Mouse (Mus musculus) lung, adult 2 months (tissue): ENCODE measurements around the gene Asphd2. TPM values are rescaled to one million over a fixed set of nuclear protein-coding genes. Genes with fewer than 3 reads are reported as not detected.

Experiments
- DNase-seq: peaks from one replicate; pipeline ENCODE4 v3.0.0; 2022
- H3K4me1 ChIP-seq: fragments of 200-500 bp; 2 replicates; pipeline ENCODE4 v1.6.1; 2011; ENCODE audit warnings: low read length; ENCODE audit not compliant: control insufficient read depth, insufficient read depth
- H3K4me3 ChIP-seq: fragments of 200-500 bp; replicated peaks from 2 replicates; pipeline ENCODE3; 2011; ENCODE audit warnings: low read depth, mild to moderate bottlenecking, control low read depth, low read length; ENCODE audit errors: extremely low read depth
- CTCF ChIP-seq: fragments of 200-500 bp; IDR thresholded peaks from 2 replicates; pipeline ENCODE4 v1.5.1; 2011; ENCODE audit warnings: mild to moderate bottlenecking, low read length, control low read depth; ENCODE audit not compliant: insufficient read depth
- POLR2A ChIP-seq: fragments of 200-500 bp; IDR thresholded peaks from 2 replicates; pipeline ENCODE4 v1.6.1; 2011; ENCODE audit warnings: low read depth, mild to moderate bottlenecking, control low read depth, low read length, borderline replicate concordance; ENCODE audit errors: extremely low read depth
- WGBS: fragments of 180-500 bp; shearing (Covaris S2); methylation state at CpG from one replicate; pipeline ENCODE4 v1.1.7; 2018; 5-methylcytosine and 5-hydroxymethylcytosine counted together
- polyA plus RNA-seq: library from polyadenylated mRNA; depleted of rRNA; stranded (reverse); fragments of >200 nt; gene quantifications from 2 replicates; pipeline ENCODE4 v1.2.3, GENCODE M21; 2012

Gene Asphd2
- polyA plus RNA-seq, 1 experiment: 0.56 TPM

DNA sequence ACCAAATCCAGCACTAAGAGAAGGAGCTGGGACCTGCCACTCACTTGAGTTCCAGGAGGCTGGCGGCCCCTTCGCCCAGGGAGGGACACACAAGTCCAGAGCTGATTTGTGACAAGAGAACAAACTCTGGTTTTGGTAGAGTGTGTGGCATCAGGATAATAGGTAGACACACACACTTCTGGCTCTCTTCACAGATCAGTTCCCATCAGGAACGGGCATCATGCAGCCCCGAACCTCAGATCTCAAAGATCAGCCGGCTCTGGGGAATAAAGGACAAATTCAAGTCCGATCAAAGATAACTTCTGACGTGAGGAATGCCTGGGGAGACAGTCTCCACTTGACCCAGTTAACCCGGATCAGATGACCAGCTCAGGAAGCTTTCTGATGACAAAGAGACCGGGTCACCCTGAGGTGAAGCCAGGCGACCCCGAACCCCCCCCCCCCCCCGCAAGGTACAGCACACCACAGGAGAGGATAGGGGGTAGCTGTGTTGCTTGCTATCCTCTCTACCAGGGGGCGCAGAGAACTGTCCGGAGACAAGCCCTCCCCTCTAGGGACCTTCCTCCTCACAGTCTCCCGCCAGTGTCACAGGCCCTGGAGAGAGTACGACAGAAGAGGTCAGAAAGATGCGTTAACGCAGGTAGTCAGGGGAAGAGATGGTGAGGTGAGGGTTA lies 788 bp downstream of the Asphd2 start:
- no peak overlapping the region for H3K4me3 ChIP-seq
- WGBS: 17% methylated on average over 18 of the region's 18 CpGs
- no peak for DNase-seq
- H3K4me1 ChIP-seq: no peaks in the 10 kb centered on the region
- TF ChIP-seq CTCF: no peak
- TF ChIP-seq POLR2A: no peak

DNA sequence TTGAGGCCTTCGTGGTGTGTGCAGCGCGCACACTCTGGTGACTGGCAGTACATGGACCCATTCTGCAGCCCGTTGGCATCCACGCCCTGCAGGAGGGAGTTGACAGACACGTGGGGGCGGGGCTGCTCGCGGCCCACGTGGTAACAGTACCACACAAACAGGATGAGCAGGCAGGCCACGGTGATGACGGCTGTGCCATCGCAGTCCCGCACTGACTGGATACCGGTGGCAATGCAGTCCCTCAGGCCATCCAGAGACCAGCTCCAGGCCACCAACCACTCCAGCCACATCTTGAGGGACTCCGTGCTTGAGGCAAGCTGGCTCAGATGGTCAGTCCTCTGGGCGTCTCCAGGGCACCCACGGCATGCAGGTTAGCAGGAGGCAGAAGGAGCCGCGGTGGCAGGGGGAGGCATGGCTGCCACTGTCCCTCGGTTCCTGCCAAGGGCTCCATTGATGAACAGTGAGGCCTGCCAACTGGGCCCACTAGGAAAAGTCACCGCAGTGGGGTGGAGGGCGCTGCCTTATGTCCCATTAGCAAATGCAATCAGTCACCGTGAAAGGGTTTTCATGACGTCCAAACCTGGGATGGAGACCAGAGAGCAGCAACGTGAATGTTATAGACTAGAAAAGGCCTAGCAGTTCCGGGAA lies 2.9 kb downstream of the Asphd2 start:
- 65% methylated on average over 27 of the region's 27 CpGs for WGBS
- no peak overlapping the region for H3K4me3 ChIP-seq
- H3K4me1 ChIP-seq: no peaks in the 10 kb centered on the region
- no peak for DNase-seq
- TF ChIP-seq POLR2A (no peak), CTCF (no peak)

DNA sequence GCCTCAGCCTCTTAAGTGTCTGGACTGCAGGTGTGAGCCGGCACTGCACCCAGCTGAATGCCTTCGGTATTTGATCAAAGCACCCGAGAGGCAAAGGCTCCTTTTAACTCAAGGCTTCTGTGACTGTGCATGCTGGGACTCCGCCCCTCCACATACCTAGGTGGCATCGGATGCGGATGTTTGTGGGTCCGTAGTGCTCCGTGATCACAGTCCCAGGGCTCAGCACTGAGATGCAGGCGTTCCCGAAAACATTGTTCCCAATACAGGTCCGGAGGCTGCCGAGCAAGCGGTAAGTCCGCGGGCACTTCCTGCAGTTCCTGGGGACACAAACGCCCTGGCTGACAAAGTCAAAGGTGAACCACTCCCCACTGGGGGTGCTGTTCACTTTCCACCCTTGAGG lies 3.7 kb downstream of the Asphd2 start:
- Histone ChIP-seq H3K4me3 (no peak overlapping the region), H3K4me1 (no peaks in the 10 kb centered on the region)
- no peak for DNase-seq
- TF ChIP-seq CTCF: no peak
- TF ChIP-seq POLR2A: no peak
- 51% methylated on average over 16 of the region's 16 CpGs for WGBS

DNA sequence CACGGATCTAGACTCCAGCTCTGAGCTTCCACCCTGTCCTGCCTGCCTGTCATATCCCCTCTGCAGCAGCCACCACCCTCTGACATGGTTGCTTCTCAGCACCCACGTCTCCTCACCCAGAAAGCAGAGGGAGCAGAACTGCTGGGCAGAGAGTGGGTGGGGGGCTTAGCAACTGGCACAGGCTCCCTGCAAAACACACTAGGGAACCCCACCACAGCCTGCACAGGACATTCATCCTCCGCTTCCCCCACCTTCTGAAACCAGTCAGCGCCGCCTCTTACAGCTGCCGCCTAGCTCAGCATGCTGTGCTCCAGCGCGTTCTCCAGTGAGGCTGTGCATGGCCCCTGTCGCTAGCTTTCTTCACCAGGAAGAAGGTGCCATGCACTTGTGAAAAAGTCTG lies 5.3 kb downstream of the Asphd2 start:
- TF ChIP-seq POLR2A (no peak), CTCF (no peak)
- no peak for DNase-seq
- H3K4me3 ChIP-seq: no peak overlapping the region
- no peaks in the 10 kb centered on the region for H3K4me1 ChIP-seq
- 81% methylated on average over 9 of the region's 9 CpGs for WGBS

DNA sequence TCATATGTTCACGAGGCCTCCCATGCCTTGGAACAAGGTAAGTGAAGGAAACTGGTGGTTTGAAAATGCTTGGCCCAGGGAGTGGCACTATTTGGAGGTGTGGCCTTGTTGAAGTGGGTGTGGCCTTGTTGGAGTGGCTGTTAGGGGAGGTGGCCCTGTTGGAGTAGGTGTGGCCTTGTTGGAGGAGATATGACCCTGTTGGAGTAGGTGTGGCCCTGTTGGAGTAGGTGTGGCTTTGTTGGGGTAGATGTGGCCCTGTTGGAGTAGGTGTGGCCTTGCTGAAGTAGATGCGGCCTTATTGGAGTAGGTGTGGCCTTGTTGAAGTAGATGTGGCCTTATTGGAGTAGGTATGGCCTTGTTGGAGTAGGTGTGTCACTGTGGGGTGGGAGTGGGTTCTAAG lies 8.7 kb downstream of the Asphd2 start:
- no peak for TF ChIP-seq POLR2A
- TF ChIP-seq CTCF: no peak
- 76% methylated on average over 2 of the region's 2 CpGs for WGBS
- DNase-seq: no peak
- H3K4me3 ChIP-seq: no peak overlapping the region
- no peaks in the 10 kb centered on the region for H3K4me1 ChIP-seq

DNA sequence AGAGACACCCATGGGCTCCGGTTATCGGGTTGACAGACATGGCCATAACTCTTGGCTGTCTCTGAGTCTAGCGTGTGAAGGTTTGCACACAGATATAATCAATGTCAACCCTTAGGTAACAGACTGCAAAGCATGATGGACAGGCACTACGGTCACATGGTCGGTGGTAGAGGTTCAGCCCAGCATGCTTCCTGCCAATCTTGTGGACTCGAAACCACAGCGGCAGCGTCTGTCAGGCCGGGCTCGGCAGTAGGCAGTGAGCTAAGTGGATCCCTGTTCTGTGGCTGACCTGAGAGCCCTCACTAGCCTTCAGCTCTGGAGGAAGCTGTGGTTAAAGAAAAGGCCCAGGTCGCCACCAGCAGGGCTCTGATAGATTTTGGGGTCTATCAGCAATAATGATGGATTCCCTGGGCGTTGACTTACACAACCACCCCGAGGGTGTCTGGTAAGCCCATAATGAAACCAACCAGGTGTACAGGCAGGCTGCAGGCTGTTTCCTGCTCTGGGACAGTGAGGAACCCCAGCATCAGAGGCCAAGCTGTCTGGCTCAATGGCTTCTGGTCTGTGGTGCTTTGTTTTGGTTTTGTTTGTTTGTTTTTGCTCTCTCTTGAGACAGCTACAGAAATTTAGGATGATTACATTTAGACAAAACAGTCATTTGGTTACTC lies 9.7 kb downstream of the Asphd2 start:
- no peak overlapping the region for H3K4me3 ChIP-seq
- 76% methylated on average over 13 of the region's 13 CpGs for WGBS
- DNase-seq: no peak
- no peaks in the 10 kb centered on the region for H3K4me1 ChIP-seq
- TF ChIP-seq POLR2A (no peak), CTCF (no peak)

DNA sequence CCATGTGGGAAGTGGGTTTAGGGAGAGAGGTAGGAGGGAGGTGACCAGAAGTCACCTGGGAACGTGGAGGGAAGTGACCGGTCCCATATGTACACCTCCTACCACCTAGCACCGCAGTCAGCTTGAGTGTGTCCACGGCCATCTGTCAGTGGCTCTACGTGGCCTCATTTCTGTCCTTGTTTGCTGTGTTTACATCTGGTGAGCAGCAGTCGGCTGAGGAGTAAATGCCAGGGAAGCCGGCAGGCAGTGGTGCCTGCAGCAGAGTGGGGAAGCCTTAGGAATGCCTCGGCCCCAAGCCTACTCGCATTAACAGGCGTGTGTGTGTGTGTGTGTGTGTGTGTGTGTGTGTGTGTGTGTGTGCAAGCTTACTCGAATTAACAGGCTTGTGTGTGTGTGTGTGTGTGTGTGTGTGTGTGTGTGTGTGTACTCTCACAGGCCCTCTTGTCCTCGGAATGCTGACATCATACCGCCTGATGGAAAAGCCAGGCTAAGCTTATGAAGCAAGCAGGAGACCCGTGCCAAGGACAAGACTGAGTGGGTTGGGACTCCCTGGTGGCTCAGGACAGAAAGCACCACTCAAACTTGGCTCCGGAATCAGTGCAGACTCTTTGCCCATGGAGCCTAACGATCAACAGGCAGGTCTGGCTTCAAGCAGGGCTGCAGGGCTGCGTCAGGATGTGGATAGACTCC lies 11.9 kb downstream of the Asphd2 start:
- DNase-seq: no peak
- no peaks in the 10 kb centered on the region for H3K4me1 ChIP-seq
- WGBS: 43% methylated on average over 17 of the region's 17 CpGs
- TF ChIP-seq POLR2A: no peak
- no peak for TF ChIP-seq CTCF
- no peak overlapping the region for H3K4me3 ChIP-seq

DNA sequence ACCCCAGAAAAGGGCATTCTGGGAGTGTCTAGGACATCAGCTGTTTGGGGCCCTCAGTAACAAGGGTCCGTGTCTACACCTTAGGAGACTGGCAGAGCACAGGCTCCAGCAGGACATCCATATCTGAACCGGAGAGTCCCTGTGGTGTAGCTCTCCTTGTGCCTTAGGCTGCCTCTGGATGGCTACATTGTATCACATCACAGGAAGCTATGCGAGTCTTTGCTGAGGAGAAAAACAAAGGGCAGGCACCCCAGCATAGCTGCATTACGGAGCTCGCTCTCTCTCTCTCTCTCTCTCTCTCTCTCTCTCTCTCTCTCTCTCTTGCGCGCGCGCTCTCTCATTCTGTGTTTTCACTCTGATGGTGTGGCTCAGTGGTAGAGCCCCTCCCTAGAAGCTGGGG lies 12.6 kb downstream of the Asphd2 start:
- Histone ChIP-seq H3K4me1 (no peaks in the 10 kb centered on the region), H3K4me3 (no peak overlapping the region)
- no peak for DNase-seq
- TF ChIP-seq CTCF: no peak
- no peak for TF ChIP-seq POLR2A
- WGBS: 73% methylated on average over 9 of the region's 9 CpGs

DNA sequence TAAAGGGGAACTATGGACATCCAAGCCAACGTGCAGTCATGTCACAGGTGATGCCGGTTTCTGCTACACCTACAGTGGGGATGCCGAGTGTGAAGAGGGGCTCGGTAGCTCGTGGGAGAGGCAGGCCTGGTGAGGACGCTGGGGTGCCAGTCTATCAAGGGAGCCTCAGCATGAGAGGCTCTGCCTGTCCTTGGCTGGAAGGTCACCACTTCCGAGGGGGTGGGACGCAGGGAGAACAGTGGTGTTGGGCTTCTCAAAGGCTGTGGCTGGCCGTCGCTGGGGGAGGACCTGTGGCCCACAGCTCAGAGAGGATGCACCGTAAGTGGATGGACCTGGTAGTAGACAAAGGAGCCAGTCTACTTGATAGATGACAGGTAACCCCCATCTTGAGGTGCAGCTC lies 13.5 kb downstream of the Asphd2 start:
- H3K4me1 ChIP-seq: no peaks in the 10 kb centered on the region
- no peak for DNase-seq
- TF ChIP-seq CTCF (no peak), POLR2A (no peak)
- no peak overlapping the region for H3K4me3 ChIP-seq
- WGBS: 78% methylated on average over 11 of the region's 11 CpGs
